Mouse (Mus musculus) c-Kit-positive CD71-positive TER-119-negative erythroid progenitor cells, embryonic 14.5 days (primary cell): ENCODE measurements around the gene Myl7.
"Not testable (repeated sequence)": the region's sequence is repeated elsewhere in the genome, so short reads cannot be mapped to it uniquely, and the experiment has no call there.

ENCODE experiments used
- DNase-seq: peaks from one replicate; pipeline ENCODE4 v3.0.0-alpha.2; 2013; ENCODE audit warnings: low read depth

The Myl7 gene

DNA sequence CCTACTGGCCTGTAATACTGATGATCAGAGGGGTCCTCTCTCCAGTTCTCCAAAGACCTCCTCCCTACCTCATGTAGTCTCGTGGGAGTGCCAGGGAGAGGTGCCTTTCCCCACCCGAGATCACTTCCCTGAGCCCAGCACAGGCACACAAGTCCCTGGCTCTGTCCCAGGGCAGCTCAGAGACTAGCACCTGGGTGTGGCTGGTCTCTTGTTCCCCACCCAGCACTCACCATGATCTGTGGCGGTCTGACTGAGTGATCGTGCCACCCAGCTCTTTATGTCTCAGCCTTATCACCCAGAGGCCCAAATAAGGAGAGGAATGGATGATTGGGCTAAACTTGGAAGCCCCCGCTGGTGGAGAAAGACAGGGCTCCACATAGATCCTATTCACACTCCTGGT, at the start of gene Myl7:
Gene Myl7 (minus strand): TSS at position 252 of the 400 bp plus-strand sequence.
- DNase-seq = no peak

DNA sequence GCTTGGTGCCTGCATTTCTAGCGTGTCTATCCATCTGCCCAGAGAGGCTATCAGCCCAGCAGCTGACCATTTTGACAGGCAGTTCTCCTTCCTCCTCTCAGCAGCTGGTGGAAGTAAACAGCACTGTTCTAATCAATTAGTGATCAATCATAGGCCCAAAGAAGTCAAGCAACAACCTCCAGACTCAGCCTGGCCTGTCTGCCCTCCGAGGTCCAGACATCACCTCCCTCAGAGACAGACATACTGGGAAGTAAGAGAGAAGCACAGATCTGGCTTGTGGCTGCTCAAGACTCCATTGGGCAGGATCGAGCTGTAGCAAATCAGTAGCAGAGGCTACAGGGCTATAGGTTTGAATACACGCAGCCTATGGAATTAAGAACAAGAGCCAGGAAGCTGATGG, 49.2 kb upstream of the Myl7 start:
- DNase-seq = no peak

DNA sequence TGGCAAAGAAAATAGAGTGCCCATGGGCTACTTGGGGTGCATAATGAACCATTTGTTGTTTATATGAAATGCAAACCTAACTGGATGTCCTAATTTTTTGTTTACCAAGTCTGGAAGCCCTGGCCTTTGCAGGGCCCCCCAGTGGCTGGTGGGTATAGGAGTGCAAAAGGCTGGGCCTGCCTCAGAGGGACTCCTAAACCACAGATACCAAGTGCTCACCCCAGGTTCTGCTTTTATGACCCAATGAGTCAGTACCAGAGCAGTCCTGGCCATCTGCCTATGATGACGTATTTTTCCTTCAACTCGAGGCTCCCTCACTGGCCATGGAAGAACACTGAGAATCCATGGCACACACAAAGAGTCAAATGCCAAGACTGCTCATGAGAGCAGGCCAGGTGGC, 46.5 kb upstream of the Myl7 start:
- DNase-seq = no peak

DNA sequence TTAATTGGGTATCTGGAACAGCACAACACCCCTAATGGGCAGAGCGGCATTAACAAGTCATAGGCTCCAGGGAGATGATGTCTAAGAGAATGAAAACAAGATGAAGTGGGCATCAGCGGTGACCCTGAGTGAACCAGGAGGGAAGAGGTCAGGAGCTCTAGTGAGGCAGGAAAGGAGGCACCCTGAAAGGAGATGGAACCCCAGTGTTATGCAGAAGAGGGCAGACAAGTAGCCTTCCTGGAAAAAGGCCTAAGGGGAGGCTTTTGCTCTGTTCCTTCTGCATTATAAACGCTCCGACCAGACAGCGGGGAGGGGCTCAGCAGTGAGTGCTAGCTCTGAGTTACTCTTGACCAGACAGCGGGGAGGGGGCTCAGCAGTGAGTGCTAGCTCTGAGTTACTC, 44.4 kb upstream of the Myl7 start:
- DNase-seq = no peak

DNA sequence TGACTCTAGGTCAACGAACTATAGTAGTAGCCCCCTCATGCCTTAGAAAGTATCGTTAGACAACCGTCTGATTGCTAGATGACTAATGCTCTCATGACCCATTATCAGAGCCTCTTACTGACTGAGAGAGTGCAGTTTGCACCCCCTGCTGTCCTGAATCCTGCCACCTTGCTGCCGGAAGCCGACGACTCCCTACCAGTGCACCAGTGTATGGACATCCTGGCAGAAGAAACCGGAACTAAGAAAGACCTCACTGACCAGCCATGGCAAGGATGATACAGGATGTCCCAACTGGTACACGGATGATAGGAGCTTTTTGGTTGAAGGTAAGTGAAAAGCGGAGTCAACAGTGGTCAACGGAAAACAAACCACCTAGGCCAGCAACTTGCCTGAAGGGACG, 35.9 kb upstream of the Myl7 start:
- not testable (repeated sequence) for DNase-seq

DNA sequence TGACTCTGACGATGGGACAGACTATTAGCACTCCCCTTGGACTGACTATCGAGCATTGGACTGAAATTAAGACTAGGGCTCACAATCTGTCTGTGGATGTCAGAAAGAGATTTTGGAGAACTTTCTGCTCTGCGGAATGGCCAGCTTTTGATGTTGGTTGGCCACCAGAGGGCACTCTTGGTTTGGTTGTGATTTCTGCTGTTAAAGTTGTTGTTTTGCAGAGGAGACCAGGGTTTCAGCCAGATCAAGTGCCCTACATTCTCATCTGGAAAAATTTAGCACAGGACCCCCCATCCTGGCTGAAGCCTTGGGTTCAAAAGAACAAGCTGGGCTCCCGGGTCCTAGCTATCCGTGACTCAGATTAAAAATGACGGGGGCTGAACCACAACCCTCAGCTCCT, 33.4 kb upstream of the Myl7 start:
- not testable (repeated sequence) for DNase-seq

DNA sequence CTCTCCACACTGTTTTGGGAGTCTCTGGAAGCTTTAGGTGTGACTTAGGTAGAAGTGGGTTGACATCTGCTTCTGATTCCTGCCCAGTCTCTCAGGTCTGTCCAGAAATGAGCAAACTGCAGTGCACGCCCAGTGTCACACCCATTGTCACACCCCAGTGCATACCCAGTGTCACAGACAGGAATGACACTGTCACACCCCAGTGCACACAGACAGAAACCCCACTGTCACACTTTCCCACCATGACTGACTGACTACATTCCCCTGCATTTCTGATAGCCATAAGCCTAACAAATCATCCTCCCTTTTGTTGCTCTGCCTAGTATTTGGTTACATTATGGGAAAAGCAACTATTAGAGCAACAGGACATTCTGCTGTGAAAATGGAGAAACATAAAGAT, 32.0 kb upstream of the Myl7 start:
- no peak for DNase-seq

DNA sequence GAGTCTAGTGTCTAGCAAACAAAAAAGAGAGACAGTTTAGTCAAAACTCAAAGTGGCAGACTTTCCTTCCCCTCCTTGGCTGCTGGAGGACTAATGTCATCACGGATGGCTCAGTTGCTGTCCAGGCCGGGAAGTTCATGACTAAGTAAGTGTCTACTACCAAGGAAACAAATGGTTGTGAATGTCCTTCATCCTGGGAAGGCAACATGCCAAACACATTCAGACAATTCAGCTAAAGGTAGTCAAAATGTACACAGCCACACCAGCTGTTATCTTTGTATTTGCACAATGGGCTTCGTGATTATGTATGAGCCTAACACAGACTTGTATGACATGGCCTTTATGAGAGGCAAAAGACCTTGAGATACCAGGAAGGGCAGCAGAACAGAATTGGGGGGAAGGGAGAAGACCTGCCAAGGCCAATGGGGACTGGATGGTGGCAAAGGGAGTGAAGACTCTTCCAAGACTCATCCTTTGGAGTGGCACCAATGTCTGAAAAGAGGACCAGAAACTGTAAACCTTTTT, 28.2 kb upstream of the Myl7 start:
- DNase-seq = no peak

DNA sequence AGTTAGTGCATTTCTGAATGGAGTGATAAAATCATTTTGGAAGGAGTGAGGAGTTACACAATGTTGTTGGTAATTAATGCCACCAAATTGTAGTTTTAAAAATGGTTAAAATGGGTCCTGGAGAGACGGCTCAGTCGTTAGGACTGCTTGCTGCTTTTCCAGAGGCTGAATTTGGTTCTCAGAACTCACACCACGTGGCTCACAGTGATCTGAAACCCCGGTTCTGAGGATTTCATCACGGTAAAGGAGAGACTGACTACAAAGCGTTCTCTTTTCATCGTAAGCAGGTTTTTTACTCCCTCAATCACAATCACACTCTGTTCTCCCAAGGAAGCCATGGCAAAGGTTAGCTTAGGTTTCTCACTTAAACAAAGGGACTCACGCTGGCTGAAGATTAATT, 26.1 kb upstream of the Myl7 start:
- no peak for DNase-seq

DNA sequence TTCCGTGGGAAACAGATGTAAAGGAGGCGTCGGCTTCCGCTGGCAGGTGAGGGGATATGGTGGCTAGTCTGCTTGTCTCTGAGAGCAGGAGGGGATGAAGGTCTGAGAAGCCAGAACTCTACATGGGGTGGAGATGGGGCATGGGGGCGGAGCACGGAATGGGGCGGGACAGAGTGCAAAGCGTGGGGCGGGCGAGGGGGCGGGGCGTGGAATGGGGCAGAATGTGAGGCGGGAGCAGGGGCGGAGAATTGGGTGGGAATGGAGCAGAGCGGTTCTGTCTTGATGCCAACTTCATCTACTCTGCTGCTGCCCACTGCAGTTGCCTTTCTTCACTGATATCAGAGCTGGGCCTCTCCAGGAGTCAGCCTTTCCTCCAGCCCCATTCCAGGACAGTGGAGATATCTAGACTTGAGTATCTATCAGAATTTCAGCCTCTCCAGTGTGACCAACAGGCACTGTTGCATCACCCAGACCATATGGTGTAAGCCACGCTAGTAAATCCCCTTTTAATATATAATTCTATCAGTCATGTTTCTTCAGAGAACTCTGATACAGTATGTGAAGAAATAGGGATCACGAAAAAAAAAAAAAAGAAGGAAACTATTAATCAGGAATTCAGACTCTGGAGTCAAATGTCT, 21.9 kb upstream of the Myl7 start:
- no peak for DNase-seq

DNA sequence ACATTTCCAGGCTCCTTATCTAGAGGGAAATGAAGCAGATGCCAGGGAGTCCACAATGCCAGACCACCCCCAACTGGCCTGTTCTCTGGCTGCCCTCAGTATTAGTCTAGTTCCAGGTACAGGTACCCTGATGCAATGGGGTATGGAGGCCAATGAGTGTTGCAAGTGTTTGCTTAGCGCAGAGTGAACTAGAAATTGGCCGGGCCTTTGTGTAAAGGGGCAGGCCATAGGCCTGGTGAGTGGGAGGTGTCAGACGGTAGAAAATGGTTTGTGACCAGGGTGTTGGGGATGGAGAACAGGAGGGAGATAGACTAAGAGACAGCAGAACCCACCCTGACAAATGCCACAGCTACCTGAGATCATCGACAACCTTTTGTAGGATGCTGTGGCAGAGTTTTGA, 21.0 kb upstream of the Myl7 start:
- DNase-seq = no peak

DNA sequence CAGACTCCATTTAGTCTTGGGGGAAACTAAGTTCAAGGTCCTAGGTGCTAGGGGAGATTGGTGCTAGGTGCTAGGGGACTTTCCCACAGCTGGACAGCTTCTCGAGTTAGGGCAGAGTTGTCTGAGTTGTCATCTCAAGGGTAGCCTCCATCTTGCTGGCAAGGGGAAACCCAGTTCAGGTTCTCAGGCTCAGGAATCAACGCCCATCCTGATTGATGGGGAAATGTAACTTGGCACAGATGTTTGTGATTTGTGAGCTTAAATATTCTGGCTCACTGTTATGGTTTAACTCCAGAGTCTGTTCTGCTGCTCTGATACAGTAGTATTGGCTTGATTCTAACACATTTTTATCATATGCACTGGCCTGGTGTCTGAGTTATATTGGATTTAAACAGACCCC, 19.5 kb upstream of the Myl7 start:
- DNase-seq = no peak

DNA sequence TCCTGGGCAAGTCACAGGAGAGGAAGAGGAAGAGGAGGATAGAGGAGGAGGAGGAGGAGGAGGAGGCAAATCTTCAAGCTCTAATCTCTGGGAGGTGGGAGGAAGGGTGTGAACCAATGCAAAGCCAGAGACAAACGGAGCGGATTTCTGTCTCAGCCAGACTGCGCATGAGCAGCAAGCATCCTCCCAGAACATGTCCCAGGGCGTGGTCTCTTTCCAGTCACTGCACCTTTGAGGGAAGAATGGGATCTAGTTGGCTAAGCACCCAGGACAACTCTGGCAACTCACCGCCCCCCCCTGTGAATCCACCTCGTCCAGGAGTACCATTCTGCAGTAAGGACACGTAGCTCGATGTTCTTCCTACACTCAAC, 17.6 kb upstream of the Myl7 start:
- no peak for DNase-seq

DNA sequence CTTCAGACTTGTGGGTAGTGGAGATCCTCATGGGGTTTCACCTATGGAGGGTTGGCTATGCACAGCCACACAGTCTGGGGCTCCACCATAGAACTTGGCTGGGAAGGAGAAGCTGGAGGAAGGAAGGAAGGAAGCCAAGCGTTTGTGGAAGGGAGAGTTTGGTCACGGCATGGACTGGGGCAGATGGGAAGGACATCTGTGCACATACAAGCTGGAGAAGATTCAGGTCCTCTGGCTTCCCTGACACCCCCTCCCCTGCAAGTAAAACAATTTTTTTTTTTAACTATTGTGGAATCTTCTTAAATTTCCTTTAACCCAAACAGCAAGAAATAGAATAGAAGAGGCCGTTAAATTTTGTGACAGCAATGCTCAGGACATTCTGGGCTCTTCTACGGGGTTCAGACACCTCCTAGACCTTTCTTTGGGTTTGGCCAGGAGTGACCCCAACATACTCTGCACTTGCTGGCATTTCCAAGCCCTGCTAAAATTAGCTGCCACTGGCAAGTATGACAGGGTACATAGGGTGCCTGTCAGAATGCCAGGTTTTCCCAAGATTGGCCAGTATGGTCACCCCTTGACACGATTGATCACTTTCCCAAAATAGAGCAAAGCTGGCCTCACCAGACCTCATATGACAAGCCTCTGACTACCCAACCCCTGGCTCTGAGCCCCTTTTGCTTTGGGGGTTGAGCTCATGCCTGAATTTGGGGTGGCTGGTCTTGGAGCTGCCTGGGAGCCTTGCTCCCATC, 17.0 kb upstream of the Myl7 start:
- no peak for DNase-seq

DNA sequence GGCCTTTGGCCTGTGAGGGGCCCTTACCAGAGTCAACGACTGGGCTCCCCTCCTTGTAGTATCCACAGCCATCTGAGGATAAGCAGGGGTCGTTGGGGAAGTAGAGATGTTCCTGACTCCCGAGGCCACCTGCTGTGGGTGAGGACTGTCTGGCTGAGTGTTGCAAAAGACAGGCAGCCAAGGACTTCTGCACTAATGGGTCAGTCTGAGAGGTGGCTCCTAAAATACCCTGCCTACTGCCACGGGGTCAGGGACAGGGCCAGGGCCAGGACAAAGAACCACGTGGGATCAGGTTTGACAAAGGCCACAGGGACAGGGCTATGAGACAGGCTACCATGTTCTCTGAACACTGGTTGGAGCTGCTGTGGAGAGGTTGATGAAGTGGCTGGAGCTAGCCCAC, 16.4 kb upstream of the Myl7 start:
- DNase-seq = no peak

DNA sequence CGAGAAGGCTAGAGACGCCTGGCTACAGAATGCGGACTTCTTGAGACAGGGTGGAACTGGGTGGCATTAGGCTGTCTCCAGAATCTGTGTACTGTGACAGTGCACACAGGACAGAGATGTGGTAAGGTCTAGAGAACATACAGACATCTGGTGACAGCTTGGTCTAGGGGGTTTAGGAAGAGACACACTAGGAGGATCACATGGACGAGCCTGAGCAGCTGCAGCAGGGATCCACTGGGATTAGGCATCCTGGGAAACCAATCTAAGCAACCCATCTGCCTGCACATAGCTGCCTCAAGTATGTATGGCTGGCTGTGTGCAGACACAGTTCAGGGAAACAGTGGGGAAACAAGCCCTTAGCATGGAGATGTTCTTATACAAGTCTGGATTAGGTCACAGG, 15.4 kb upstream of the Myl7 start:
- no peak for DNase-seq

DNA sequence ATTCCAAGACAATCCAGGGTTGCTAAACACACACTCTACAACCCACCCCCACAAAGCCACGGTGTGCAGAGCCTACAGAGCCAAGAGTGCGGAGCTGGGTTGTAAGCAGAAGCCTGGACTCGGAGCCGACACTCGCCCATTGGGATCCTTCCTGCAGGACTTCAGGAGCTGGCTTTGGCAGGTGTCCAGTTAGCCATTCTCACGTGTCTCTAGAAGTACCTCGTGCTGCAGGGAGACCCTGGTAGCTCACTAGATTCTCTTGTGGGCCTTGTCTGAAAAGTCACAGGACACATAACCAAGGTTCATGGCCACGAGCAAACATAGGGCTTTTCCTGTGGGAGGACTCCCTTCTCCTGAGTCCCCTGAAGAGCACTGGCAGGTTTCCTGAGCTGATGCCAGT, 14.7 kb upstream of the Myl7 start:
- DNase-seq = no peak

DNA sequence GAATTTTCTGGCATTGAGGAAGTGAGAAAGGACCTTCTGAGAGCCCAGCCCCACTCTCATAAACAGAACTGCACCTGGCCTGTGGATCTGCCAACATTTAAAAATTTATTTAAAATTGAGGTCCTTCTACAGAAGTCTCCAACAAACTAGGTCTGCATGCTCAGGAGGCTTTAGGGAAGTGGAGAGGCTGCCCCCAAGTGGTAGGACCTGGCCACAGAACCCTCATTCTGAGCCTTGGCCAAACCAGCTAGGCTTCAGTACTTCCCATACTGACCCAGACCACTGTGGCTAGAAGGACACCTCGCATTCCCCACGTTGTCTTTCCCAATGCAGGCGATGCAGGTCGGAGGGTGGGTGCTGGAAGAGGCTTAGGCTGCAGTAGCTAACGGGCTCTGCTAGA, 14.1 kb upstream of the Myl7 start:
- no peak for DNase-seq

DNA sequence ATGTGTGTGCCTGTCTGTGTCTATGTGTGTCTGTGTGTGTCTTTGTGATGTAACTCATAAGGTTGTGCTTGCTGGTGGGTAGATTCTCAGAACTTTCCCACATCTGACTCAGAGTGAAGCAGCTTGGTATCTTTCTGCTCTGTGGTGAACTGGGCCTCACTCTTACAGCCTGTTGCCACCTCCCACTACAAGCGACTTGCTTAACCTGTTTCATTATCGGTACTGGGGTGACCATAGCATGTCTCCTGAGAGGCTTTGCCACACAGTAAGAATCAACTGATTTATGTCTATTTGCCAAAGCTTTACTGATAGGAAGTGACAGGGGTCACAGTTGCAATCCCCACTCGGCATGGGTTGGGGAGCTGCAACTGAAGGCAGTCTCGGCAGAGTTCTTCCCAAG, 10.1 kb upstream of the Myl7 start:
- no peak for DNase-seq

DNA sequence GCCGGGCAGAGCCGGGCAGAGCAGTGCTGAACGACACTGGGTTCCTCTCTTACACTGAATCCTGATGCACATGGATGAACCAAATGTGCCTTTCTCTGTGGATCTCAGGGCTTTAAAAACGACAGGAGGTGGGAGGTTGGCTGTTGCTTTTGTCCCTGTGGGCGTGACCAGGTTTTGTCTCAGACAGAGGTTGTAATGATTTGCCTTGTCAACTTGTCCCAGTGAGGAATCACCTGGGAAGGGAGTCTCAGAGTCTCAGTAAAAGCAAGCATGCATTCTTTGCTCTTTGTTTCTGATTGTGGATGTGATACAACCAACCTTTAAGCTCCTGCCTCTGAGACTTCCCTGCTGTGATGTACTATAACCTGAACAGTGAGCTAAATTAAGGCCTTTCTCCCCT, 8.5 kb upstream of the Myl7 start:
- no peak for DNase-seq

DNA sequence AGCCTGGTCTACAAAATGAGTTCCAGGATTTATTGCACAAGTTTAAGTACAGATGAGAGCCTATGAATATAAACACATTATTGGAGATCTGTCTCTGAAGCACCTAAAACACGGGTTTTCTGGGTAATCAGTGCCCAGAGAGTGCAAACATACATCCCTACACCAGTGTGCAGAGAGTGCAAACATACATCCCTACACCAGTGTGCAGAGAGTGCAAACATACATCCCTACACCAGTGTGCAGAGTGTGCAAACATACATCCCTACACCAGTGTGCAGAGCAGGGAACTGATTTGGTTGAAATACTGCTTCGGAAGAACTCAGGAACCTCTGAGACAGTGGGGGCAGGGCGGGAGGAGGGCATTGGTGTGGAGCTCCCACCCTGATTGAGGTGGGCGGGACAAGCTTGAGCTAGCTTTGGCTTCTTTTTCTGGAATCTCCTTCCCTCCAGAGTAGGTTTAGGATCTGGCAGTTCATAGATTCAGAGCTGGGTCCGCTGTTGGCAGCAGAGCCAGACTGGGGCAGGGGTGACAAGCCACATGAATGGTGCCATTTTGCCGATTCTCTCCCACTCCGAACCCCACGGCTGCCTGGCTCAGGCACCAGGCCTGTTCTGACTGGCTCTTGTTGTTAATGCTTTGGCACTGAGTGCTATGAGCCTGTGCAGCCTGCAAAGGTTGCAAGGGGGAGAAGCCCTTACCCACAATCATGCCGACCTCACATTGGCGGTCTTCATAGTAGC, 7.4 kb upstream of the Myl7 start:
- no peak for DNase-seq

DNA sequence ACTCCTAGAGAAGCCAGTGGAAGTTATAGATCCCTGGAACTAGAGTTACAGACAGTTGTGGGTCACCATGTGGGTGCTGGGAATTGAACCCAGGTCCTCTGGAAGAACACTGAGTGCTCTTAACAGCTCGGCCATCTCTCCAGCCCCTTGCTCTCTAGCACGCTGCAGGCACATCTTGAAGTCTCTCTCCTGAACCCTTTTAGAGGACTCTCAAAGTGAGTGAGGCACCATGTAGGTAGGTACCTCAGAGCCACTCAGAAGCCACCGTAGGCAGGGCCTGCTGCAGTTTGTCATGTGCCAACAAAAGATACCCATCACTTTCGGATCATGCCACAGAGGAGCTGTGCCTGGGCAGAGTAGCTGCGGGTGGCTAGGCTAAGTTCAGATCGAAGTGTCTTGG, 6.3 kb upstream of the Myl7 start:
- no peak for DNase-seq

DNA sequence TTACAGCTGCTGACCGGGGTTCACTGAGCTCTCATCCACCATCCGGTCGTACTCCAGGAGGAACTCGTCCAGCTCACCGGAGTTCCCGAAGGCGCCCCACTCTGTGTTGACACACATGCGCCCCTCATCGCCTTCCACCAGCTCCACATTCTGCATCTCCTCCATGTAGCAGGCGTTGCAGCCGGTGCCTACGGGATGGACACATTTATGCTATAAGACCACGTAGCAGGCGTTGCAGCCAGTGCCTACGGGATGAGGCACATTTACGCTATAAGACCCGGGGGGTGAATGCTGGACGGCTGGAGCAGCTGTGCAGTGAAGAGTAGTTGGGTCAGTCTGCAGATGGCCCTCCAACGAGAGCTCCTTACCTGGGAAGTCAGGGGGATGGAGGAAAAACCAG, 5.8 kb upstream of the Myl7 start:
- no peak for DNase-seq
